Mouse (Mus musculus) CD4-positive naive resting alpha-beta T cell, adult 57 days (primary cell): ENCODE measurements around the gene Ptgis. TPM values are rescaled to one million over a fixed set of nuclear protein-coding genes. Genes with fewer than 3 reads are reported as not detected.

ENCODE experiments used
- total RNA-seq: library from RNA; stranded (reverse); gene quantifications from one replicate; pipeline ENCODE4 v1.2.4, GENCODE M21; 2023

Ptgis gene
- total RNA-seq: 1.4 TPM

DNA sequence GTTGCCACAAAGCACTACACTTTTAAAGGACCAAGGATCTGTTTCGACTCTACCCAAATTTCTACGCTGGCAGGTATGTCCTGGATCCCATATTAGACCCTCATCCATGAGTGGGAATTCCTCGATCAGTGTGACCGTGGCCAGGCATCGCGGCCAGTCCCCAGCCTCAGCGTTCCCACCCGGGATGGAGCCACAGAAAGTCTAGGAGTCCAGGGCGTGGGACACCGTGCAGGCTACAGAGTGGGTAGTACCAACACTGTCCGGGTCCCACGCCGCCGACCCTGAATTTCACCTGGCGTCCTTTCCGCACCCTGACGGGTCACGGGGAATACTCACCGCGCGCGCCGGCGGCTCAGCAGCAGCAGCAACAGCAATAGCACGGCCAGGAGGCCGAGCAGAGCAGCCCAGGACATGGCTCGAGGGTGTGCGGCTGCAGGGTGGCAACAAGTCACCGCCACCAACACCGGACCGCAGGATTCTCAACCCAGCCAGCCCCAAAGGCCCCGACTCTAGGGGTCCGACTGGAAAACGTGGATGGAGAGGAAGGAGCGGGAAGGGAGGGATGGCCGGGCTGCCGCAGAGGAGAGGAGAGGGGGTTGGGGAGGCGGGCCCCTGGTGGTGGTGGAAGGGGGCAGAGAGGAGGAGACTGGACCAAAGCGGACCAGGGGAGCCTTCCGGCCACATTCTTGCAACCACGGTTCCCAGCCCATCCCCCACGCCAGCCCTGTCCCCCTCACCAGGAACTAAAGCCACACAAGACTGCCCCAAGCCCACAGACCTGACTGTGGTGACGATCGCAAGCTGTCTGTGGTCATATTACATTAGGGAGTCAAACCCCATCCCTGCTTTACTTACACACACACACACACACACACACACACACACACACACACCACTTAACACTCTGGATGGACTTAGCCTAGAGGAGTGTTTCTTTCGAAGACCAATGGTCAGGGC lies at the start of gene Ptgis:
Gene Ptgis (minus strand): TSS at position 597 of the 957 bp plus-strand sequence.

DNA sequence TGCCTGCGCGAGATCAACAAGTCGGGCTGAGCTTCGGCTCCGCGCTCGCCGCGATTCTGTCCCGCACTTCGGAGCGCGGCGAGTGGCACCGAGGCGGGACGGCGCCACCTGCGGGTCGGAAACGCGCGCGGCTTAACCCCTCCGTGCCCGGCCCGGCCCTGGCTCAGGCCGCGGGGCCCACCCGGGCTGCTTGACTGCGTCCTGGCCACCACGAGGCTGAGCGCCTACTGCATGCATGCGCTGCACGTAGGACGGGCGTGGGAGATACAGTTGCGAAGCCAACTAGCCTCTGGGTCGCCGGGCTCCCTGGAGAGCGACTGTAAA lies 50.4 kb downstream of the Ptgis start, which contains the start of gene Kcnb1:
Gene Kcnb1 (minus strand): TSS at position 80 of the 324 bp plus-strand sequence.

Other genes starting within 250 kb of the Ptgis start
- 77.8 TPM for gene Stau1, start 244.3 kb downstream of the Ptgis start, total RNA-seq
- gene Ddx27, start 225.4 kb downstream of the Ptgis start, total RNA-seq: 92.6 TPM
- 63.1 TPM for gene Znfx1, start 177.6 kb downstream of the Ptgis start, total RNA-seq
- gene Kcnb1, start 50.4 kb downstream of the Ptgis start, total RNA-seq: 1.4 TPM
- 37.2 TPM for gene B4galt5, start 108.6 kb upstream of the Ptgis start, total RNA-seq
- 92.0 TPM for gene Slc9a8, start 181.1 kb upstream of the Ptgis start, total RNA-seq